15 mouse cellular contexts compared by ENCODE assay signal in the genomic region with DNA sequence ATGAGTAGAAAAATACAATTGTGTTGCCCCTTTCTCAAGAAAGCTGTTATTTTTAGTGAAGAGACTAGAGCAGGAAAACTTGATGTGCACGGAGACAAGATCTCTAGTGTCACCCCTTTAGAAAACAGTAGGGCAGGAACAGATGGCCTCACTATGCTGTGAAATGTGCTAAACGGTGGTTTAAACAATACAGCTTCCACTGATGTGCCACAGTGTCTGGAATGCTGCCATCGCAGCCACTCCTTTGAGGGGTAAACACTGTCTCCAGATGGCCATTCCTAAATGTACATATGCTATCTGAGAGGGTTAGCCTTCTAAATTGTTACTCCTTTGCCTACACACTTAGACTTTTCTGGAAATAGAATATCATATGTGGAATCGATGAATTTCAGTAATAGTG.
DNase-seq lines count a peak whose midpoint lies in the region; ATAC-seq and TF ChIP-seq lines count a peak whose summit lies in the region.
"Had no signal": no experiment of that assay in that cellular context is flagged by ENCODE, and none has a peak within 500 bp of the region (broad histone marks: within the 10 kb centered on the region; RNA-seq: fewer than 3 reads in every experiment).

No protein-coding gene starts in this region.

- H3K4me3 ChIP-seq in layer of hippocampus, adult 2 months, result no peak overlapping the region
- H3K4me3 ChIP-seq: heart, embryonic 13.5 days had no signal

- no peak for ATAC-seq in cerebellum, adult (ENCODE audit: insufficient number of reproducible peaks, low FRiP score, low TSS enrichment)
- ATAC-seq: Patski had no signal

- no peak overlapping the region for H3K27ac ChIP-seq in layer of hippocampus, adult 2 months
- H3K27ac ChIP-seq: heart, embryonic 13.5 days; macrophage had no signal

- TF ChIP-seq CTCF in layer of hippocampus, adult 2 months (conservative IDR thresholded peaks at IDR 0.05), result no peak

- peak; percentile 3 to 23 for DNase-seq in cerebellum, postnatal 14 days
- peak; percentile 16 to 29 for DNase-seq in layer of hippocampus, adult 2 months (ENCODE audit: low spot score in 2 of 2)
- no peak for DNase-seq in layer of hippocampus, postnatal 25 days (ENCODE audit: extremely low spot score in 1 of 2, low spot score in 1 of 2)
- DNase-seq in brain, adult 2 months (ENCODE audit: low read depth, low spot score), result peak; percentile 63
- DNase-seq in right cerebral cortex, adult 2 months (ENCODE audit: low spot score in 2 of 2), result peak; percentile 14 to 18
- no peak for DNase-seq in kidney, postnatal 4 days
- no peak for DNase-seq in embryo, embryonic 11 days
- DNase-seq: cerebellum, adult 9-10 months; gastrocnemius, postnatal 25 days; kidney, adult 18-20 months; thymus, postnatal 14 days had no signal

Comparison
In these comparisons a context has a peak if more than half of its experiments do, and no peak if none do; other contexts are left out.
1. DNase-seq: peak in cerebellum, postnatal 14 days (2 of 2), layer of hippocampus, adult 2 months (2 of 2), brain, adult 2 months (single experiment) and right cerebral cortex, adult 2 months (2 of 2); none in layer of hippocampus, postnatal 25 days (0 of 2), kidney, postnatal 4 days (0 of 2) and embryo, embryonic 11 days (single experiment).